Mouse (Mus musculus): ENCODE results near the gene Tanc2. TPM values are rescaled to one million over a fixed set of nuclear protein-coding genes. Genes with fewer than 3 reads are reported as not detected.

Gene Tanc2
- polyA plus RNA-seq, 1 experiment = 1.6 TPM

- DNase-seq (ENCODE audit: low read depth, low spot score) = no peak
- 98% methylated on average over 2 of the region's 2 CpGs for WGBS
Measured at GRCm38 (mm10) chr11:105978232-105978631, 388.4 kb downstream of the Tanc2 start.

GRCm38 (mm10) chr11:105978634-105979033 lies 388.8 kb downstream of the Tanc2 start:
- WGBS = 59% methylated on average over 5 of the region's 5 CpGs
- no peak for DNase-seq (ENCODE audit: low read depth, low spot score)

Other genes starting within 250 kb of the Tanc2 start
- not detected in 2 replicates for gene March10, start 133.3 kb upstream of the Tanc2 start, polyA plus RNA-seq (2012; rRNA removed)

Data from large intestine, adult 2 months (tissue).